Mouse (Mus musculus) mouse trophoblast stem cell (cell line): ENCODE results near the gene Nipal3.

Source experiments
- in situ Hi-C, 2 experiments: fragments of 300-500 bp; cut with MseI, MboI; formaldehyde crosslinking; loops; 2 replicates in 1 of 2; 3 replicates in 1 of 2; pipeline ENCODE4 v1.15.1; 2025

The Nipal3 gene

GRCm38 (mm10) chr4:135437924-135438323, 56.9 kb downstream of the Nipal3 start:
- in situ Hi-C loops: no loop called here

- in situ Hi-C loops: no loop called here
These were observed 58.5 kb downstream of the Nipal3 start for GRCm38 (mm10) chr4:135436291-135436690.

GRCm38 (mm10) chr4:135434395-135434789, 60.4 kb downstream of the Nipal3 start:
- in situ Hi-C loops: no loop called here

GRCm38 (mm10) chr4:135433443-135434394, 61.1 kb downstream of the Nipal3 start, which contains the start of gene Rcan3:
Rcan3 (minus strand) TSS chr4:135433853.
- in situ Hi-C loops: no loop called here

- in situ Hi-C loops: no loop called here
These were observed 61.8 kb downstream of the Nipal3 start for GRCm38 (mm10) chr4:135433086-135433442.

- in situ Hi-C loops: no loop called here
These were observed 64.7 kb downstream of the Nipal3 start for GRCm38 (mm10) chr4:135429990-135430760.

GRCm38 (mm10) chr4:135429383-135429782, 65.5 kb downstream of the Nipal3 start:
- in situ Hi-C loops: no loop called here

GRCm38 (mm10) chr4:135426587-135426986, 68.3 kb downstream of the Nipal3 start:
- in situ Hi-C loops: no loop called here

- in situ Hi-C loops: no loop called here
These were observed 69.2 kb downstream of the Nipal3 start for GRCm38 (mm10) chr4:135425625-135426024.

GRCm38 (mm10) chr4:135420961-135421360, 73.9 kb downstream of the Nipal3 start:
- in situ Hi-C loops: no loop called here

GRCm38 (mm10) chr4:135420416-135420815, 74.4 kb downstream of the Nipal3 start:
- in situ Hi-C loops: no loop called here

- in situ Hi-C loops: loop anchor here in 1 of 2 experiments (10.0 kb wide), 1 partner anchor 55 kb away; no protein-coding TSS in a partner anchor
These were observed 74.8 kb downstream of the Nipal3 start for GRCm38 (mm10) chr4:135419996-135420395.

GRCm38 (mm10) chr4:135416367-135416766, 78.5 kb downstream of the Nipal3 start:
- in situ Hi-C loops: loop anchor here in 1 of 2 experiments (10.0 kb wide), 1 partner anchor 52 kb away; no protein-coding TSS in a partner anchor

- in situ Hi-C loops: loop anchor here in 1 of 2 experiments (10.0 kb wide), 1 partner anchor 49 kb away; no protein-coding TSS in a partner anchor
These were observed 81.3 kb downstream of the Nipal3 start for GRCm38 (mm10) chr4:135413491-135413890.

- in situ Hi-C loops: loop anchor here in 1 of 2 experiments (10.0 kb wide), 1 partner anchor 47 kb away; no protein-coding TSS in a partner anchor
These were observed 83.2 kb downstream of the Nipal3 start for GRCm38 (mm10) chr4:135411633-135412032.

GRCm38 (mm10) chr4:135406180-135406579, 88.7 kb downstream of the Nipal3 start:
- in situ Hi-C loops: no loop called here

GRCm38 (mm10) chr4:135404916-135405315, 89.9 kb downstream of the Nipal3 start:
- in situ Hi-C loops: no loop called here

- in situ Hi-C loops: no loop called here
These were observed 90.8 kb downstream of the Nipal3 start for GRCm38 (mm10) chr4:135404048-135404447.

GRCm38 (mm10) chr4:135401881-135402280, 93.0 kb downstream of the Nipal3 start:
- in situ Hi-C loops: no loop called here

GRCm38 (mm10) chr4:135397991-135398390, 96.8 kb downstream of the Nipal3 start, which contains the start of gene Ncmap:
Ncmap (minus strand) TSS chr4:135398227.
- in situ Hi-C loops: no loop called here

- in situ Hi-C loops: no loop called here
These were observed 97.3 kb downstream of the Nipal3 start for GRCm38 (mm10) chr4:135397551-135397950.

GRCm38 (mm10) chr4:135396303-135396702, 98.5 kb downstream of the Nipal3 start:
- in situ Hi-C loops: no loop called here
